Mouse (Mus musculus): ENCODE measurements around the gene Gm40193. TPM values are rescaled to one million over a fixed set of nuclear protein-coding genes. Genes with fewer than 3 reads are reported as not detected.

The Gm40193 gene
- polyA plus RNA-seq, 1 experiment, result not detected

- Histone ChIP-seq H3K4me1 (ENCODE audit: control insufficient read depth, insufficient read depth, low read length) (no peaks in the 10 kb centered on the region; the same call in 1 of the 2 replicates), H3K27ac (ENCODE audit: insufficient read depth, low read length) (no peak overlapping the region), H3K4me3 (ENCODE audit: insufficient read depth, low read length) (no peak overlapping the region)
- TF ChIP-seq CTCF (IDR thresholded peaks at IDR 0.05; ENCODE audit: borderline replicate concordance, insufficient read depth, low read length), result no peak
- TF ChIP-seq POLR2A (IDR thresholded peaks at IDR 0.05; ENCODE audit: low read depth, low read length), result no peak
Measured at GRCm38 (mm10) chr11:70566586-70566985, 33.8 kb upstream of the Gm40193 start.

GRCm38 (mm10) chr11:70564276-70564873 lies 31.6 kb upstream of the Gm40193 start:
- H3K4me1 ChIP-seq (ENCODE audit: control insufficient read depth, insufficient read depth, low read length), result no peaks in the 10 kb centered on the region
- peak overlapping the region; percentile 68 for H3K4me3 ChIP-seq (ENCODE audit: insufficient read depth, low read length)
- TF ChIP-seq CTCF (IDR thresholded peaks at IDR 0.05; ENCODE audit: borderline replicate concordance, insufficient read depth, low read length) (no peak), POLR2A (IDR thresholded peaks at IDR 0.05; ENCODE audit: low read depth, low read length) (no peak)
- H3K27ac ChIP-seq (ENCODE audit: insufficient read depth, low read length), result no peak overlapping the region

- Histone ChIP-seq H3K4me3 (ENCODE audit: insufficient read depth, low read length) (peak overlapping the region; percentile 68), H3K4me1 (ENCODE audit: control insufficient read depth, insufficient read depth, low read length) (no peaks in the 10 kb centered on the region), H3K27ac (ENCODE audit: insufficient read depth, low read length) (no peak overlapping the region)
- TF ChIP-seq CTCF (IDR thresholded peaks at IDR 0.05; ENCODE audit: borderline replicate concordance, insufficient read depth, low read length), result no peak
- TF ChIP-seq POLR2A (IDR thresholded peaks at IDR 0.05; ENCODE audit: low read depth, low read length), result no peak
Measured at GRCm38 (mm10) chr11:70563470-70564275, 30.9 kb upstream of the Gm40193 start.

- peak overlapping the region; percentile 68 for H3K4me3 ChIP-seq (ENCODE audit: insufficient read depth, low read length)
- no peak for TF ChIP-seq CTCF (IDR thresholded peaks at IDR 0.05; ENCODE audit: borderline replicate concordance, insufficient read depth, low read length)
- no peak for TF ChIP-seq POLR2A (IDR thresholded peaks at IDR 0.05; ENCODE audit: low read depth, low read length)
- H3K27ac ChIP-seq (ENCODE audit: insufficient read depth, low read length), result no peak overlapping the region
- no peaks in the 10 kb centered on the region for H3K4me1 ChIP-seq (ENCODE audit: control insufficient read depth, insufficient read depth, low read length)
Measured at GRCm38 (mm10) chr11:70562995-70563469, 30.3 kb upstream of the Gm40193 start.

GRCm38 (mm10) chr11:70562287-70562994 lies 29.7 kb upstream of the Gm40193 start, which contains the start of gene Mink1:
TSS of gene Mink1 (plus strand) at chr11:70562881.
- TF ChIP-seq POLR2A (IDR thresholded peaks at IDR 0.05; ENCODE audit: low read depth, low read length) (peak; percentile 56), CTCF (IDR thresholded peaks at IDR 0.05; ENCODE audit: borderline replicate concordance, insufficient read depth, low read length) (no peak)
- peak within 1 kb of the TSS; percentile 82 for H3K27ac ChIP-seq (ENCODE audit: insufficient read depth, low read length)
- H3K4me3 ChIP-seq (ENCODE audit: insufficient read depth, low read length), result peak within 1 kb of the TSS; percentile 68
- H3K4me1 ChIP-seq (ENCODE audit: control insufficient read depth, insufficient read depth, low read length), result no peaks in the 10 kb centered on the region

- peak overlapping the region; percentile 68 for H3K4me3 ChIP-seq (ENCODE audit: insufficient read depth, low read length)
- H3K27ac ChIP-seq (ENCODE audit: insufficient read depth, low read length), result peak overlapping the region; percentile 68
- H3K4me1 ChIP-seq (ENCODE audit: control insufficient read depth, insufficient read depth, low read length), result no peaks in the 10 kb centered on the region
- TF ChIP-seq CTCF (IDR thresholded peaks at IDR 0.05; ENCODE audit: borderline replicate concordance, insufficient read depth, low read length), result no peak
- TF ChIP-seq POLR2A (IDR thresholded peaks at IDR 0.05; ENCODE audit: low read depth, low read length), result no peak; the same call in 1 of the 2 replicates
Measured at GRCm38 (mm10) chr11:70561937-70562286, 29.2 kb upstream of the Gm40193 start.

- no peaks in the 10 kb centered on the region for H3K4me1 ChIP-seq (ENCODE audit: control insufficient read depth, insufficient read depth, low read length)
- no peak overlapping the region for H3K27ac ChIP-seq (ENCODE audit: insufficient read depth, low read length)
- H3K4me3 ChIP-seq (ENCODE audit: insufficient read depth, low read length), result no peak overlapping the region
- TF ChIP-seq POLR2A (IDR thresholded peaks at IDR 0.05; ENCODE audit: low read depth, low read length) (no peak), CTCF (IDR thresholded peaks at IDR 0.05; ENCODE audit: borderline replicate concordance, insufficient read depth, low read length) (no peak)
Measured at GRCm38 (mm10) chr11:70557545-70557944, 24.8 kb upstream of the Gm40193 start.

- no peak overlapping the region for H3K4me3 ChIP-seq (ENCODE audit: insufficient read depth, low read length)
- no peak for TF ChIP-seq CTCF (IDR thresholded peaks at IDR 0.05; ENCODE audit: borderline replicate concordance, insufficient read depth, low read length)
- no peak for TF ChIP-seq POLR2A (IDR thresholded peaks at IDR 0.05; ENCODE audit: low read depth, low read length)
- H3K27ac ChIP-seq (ENCODE audit: insufficient read depth, low read length), result no peak overlapping the region
- no peaks in the 10 kb centered on the region for H3K4me1 ChIP-seq (ENCODE audit: control insufficient read depth, insufficient read depth, low read length)
Measured at GRCm38 (mm10) chr11:70553940-70554339, 21.2 kb upstream of the Gm40193 start.

GRCm38 (mm10) chr11:70551526-70551925 lies 18.8 kb upstream of the Gm40193 start:
- no peak for TF ChIP-seq POLR2A (IDR thresholded peaks at IDR 0.05; ENCODE audit: low read depth, low read length)
- TF ChIP-seq CTCF (IDR thresholded peaks at IDR 0.05; ENCODE audit: borderline replicate concordance, insufficient read depth, low read length), result no peak
- H3K4me3 ChIP-seq (ENCODE audit: insufficient read depth, low read length), result no peak overlapping the region
- H3K4me1 ChIP-seq (ENCODE audit: control insufficient read depth, insufficient read depth, low read length), result no peaks in the 10 kb centered on the region
- no peak overlapping the region for H3K27ac ChIP-seq (ENCODE audit: insufficient read depth, low read length)
